Mouse (Mus musculus) limb, embryonic 10.5 days (tissue): Measurements from ENCODE around the gene Fam78a. TPM values are rescaled to one million over a fixed set of nuclear protein-coding genes. Genes with fewer than 3 reads are reported as not detected.

Experiments used
- DNase-seq: peaks from one replicate; pipeline ENCODE4 v3.0.0-alpha.2; 2017; ENCODE audit warnings: low spot score
- H3K27ac ChIP-seq: fragments of 300-500 bp; sonication (generic); 2 replicates; pipeline ENCODE4 v1.5.1; 2016; ENCODE audit warnings: mild to moderate bottlenecking
- H3K27me3 ChIP-seq: fragments of 300-500 bp; sonication (generic); 2 replicates; pipeline ENCODE4 v1.6.1; 2016; ENCODE audit warnings: low read depth, mild to moderate bottlenecking; ENCODE audit not compliant: poor library complexity, severe bottlenecking
- H3K36me3 ChIP-seq: fragments of 300-500 bp; sonication (generic); 2 replicates; pipeline ENCODE4 v1.6.1; 2016; ENCODE audit warnings: mild to moderate bottlenecking, moderate library complexity
- H3K4me1 ChIP-seq: fragments of 300-500 bp; sonication (generic); 2 replicates; pipeline ENCODE4 v1.6.1; 2016
- H3K4me3 ChIP-seq: fragments of 300-500 bp; sonication (generic); 2 replicates; pipeline ENCODE4 v1.5.1; 2016; ENCODE audit warnings: mild to moderate bottlenecking, moderate library complexity
- H3K9me3 ChIP-seq: fragments of 300-500 bp; sonication (generic); replicated peaks from 2 replicates; pipeline ENCODE4 v1.6.1; 2016; ENCODE audit warnings: mild to moderate bottlenecking
- WGBS: fragments of 180-500 bp; shearing (Covaris S2); methylation state at CpG from one replicate; pipeline ENCODE4 v1.1.7; 2016; 5-methylcytosine and 5-hydroxymethylcytosine counted together
- polyA plus RNA-seq: library from polyadenylated mRNA; unstranded; fragments of >200 nt; fragmentation: Nextera tagmentation; extraction: Ambion mirVana; gene quantifications from 2 replicates; pipeline ENCODE4 v1.2.1, GENCODE M21; 2016

Gene Fam78a
- polyA plus RNA-seq, 1 experiment from 2014 or later, result 2.0 TPM

- WGBS, result 95% methylated on average over 20 of the region's 20 CpGs
- no peak for DNase-seq
- Histone ChIP-seq H3K36me3 (no peaks in the 10 kb centered on the region), H3K27me3 (no peaks in the 10 kb centered on the region), H3K4me3 (no peak overlapping the region), H3K9me3 (no peaks in the 10 kb centered on the region), H3K4me1 (peaks cover 5% of the 10 kb centered on the region), H3K27ac (0 out of 2 replicates have a peak overlapping the region, but pooled peaks have one; percentile 3)
Observed at GRCm38 (mm10) chr2:32119802-32120750, 35.4 kb upstream of the Fam78a start.

- Histone ChIP-seq H3K4me1 (no peaks in the 10 kb centered on the region), H3K36me3 (no peaks in the 10 kb centered on the region), H3K27ac (no peak overlapping the region), H3K4me3 (no peak overlapping the region), H3K9me3 (no peaks in the 10 kb centered on the region), H3K27me3 (no peaks in the 10 kb centered on the region)
- no peak for DNase-seq
- 96% methylated on average over 4 of the region's 4 CpGs for whole genome bisulfite sequencing
Observed at GRCm38 (mm10) chr2:32115851-32116268, 31.2 kb upstream of the Fam78a start.

- Histone ChIP-seq H3K27me3 (no peaks in the 10 kb centered on the region), H3K4me3 (no peak overlapping the region), H3K36me3 (no peaks in the 10 kb centered on the region), H3K9me3 (no peaks in the 10 kb centered on the region), H3K27ac (no peak overlapping the region), H3K4me1 (no peaks in the 10 kb centered on the region)
- WGBS, result 69% methylated on average over 2 of the region's 2 CpGs
- DNase-seq, result no peak
Observed at GRCm38 (mm10) chr2:32112548-32112947, 27.9 kb upstream of the Fam78a start.

GRCm38 (mm10) chr2:32111268-32111667, 26.6 kb upstream of the Fam78a start:
- no peak overlapping the region for H3K4me3 ChIP-seq
- no peaks in the 10 kb centered on the region for H3K36me3 ChIP-seq
- no peak overlapping the region for H3K27ac ChIP-seq
- no peaks in the 10 kb centered on the region for H3K27me3 ChIP-seq
- H3K4me1 ChIP-seq, result no peaks in the 10 kb centered on the region
- H3K9me3 ChIP-seq, result no peaks in the 10 kb centered on the region
- WGBS, result 96% methylated on average over 1 of the region's 1 CpGs
- DNase-seq, result no peak

- Histone ChIP-seq H3K27ac (no peak overlapping the region), H3K4me3 (no peak overlapping the region), H3K27me3 (no peaks in the 10 kb centered on the region), H3K4me1 (no peaks in the 10 kb centered on the region), H3K36me3 (no peaks in the 10 kb centered on the region), H3K9me3 (no peaks in the 10 kb centered on the region)
- 85% methylated on average over 7 of the region's 7 CpGs for WGBS
- no peak for DNase-seq
Observed at GRCm38 (mm10) chr2:32105930-32106329, 21.3 kb upstream of the Fam78a start.

GRCm38 (mm10) chr2:32105117-32105913, 20.7 kb upstream of the Fam78a start:
- H3K4me1 ChIP-seq, result no peaks in the 10 kb centered on the region
- 89% methylated on average over 16 of the region's 16 CpGs for WGBS
- H3K27me3 ChIP-seq, result no peaks in the 10 kb centered on the region
- H3K36me3 ChIP-seq, result no peaks in the 10 kb centered on the region
- no peaks in the 10 kb centered on the region for H3K9me3 ChIP-seq
- H3K4me3 ChIP-seq, result no peak overlapping the region
- H3K27ac ChIP-seq, result no peak overlapping the region
- no peak for DNase-seq

- no peak overlapping the region for H3K4me3 ChIP-seq
- no peaks in the 10 kb centered on the region for H3K27me3 ChIP-seq
- no peak for DNase-seq
- 86% methylated on average over 7 of the region's 7 CpGs for WGBS
- no peaks in the 10 kb centered on the region for H3K36me3 ChIP-seq
- H3K27ac ChIP-seq, result no peak overlapping the region
- no peaks in the 10 kb centered on the region for H3K9me3 ChIP-seq
- H3K4me1 ChIP-seq, result no peaks in the 10 kb centered on the region
Observed at GRCm38 (mm10) chr2:32104122-32104521, 19.5 kb upstream of the Fam78a start.

GRCm38 (mm10) chr2:32103557-32103956, 18.9 kb upstream of the Fam78a start:
- DNase-seq, result no peak
- H3K4me3 ChIP-seq, result no peak overlapping the region
- no peaks in the 10 kb centered on the region for H3K9me3 ChIP-seq
- no peaks in the 10 kb centered on the region for H3K36me3 ChIP-seq
- 77% methylated on average over 7 of the region's 7 CpGs for WGBS
- no peak overlapping the region for H3K27ac ChIP-seq
- no peaks in the 10 kb centered on the region for H3K4me1 ChIP-seq
- H3K27me3 ChIP-seq, result no peaks in the 10 kb centered on the region

- no peak overlapping the region for H3K27ac ChIP-seq
- DNase-seq, result no peak
Observed at GRCm38 (mm10) chr2:32102944-32103343, 18.3 kb upstream of the Fam78a start.

GRCm38 (mm10) chr2:32096122-32096420, 11.4 kb upstream of the Fam78a start:
- Histone ChIP-seq H3K27ac (peak overlapping the region; percentile 64), H3K27me3 (no peaks in the 10 kb centered on the region), H3K36me3 (no peaks in the 10 kb centered on the region), H3K4me3 (peak overlapping the region; percentile 40), H3K9me3 (no peaks in the 10 kb centered on the region), H3K4me1 (peaks cover 11% of the 10 kb centered on the region)
- 82% methylated on average over 10 of the region's 10 CpGs for WGBS
- no peak for DNase-seq

More at GRCm38 (mm10) chr2:32102944-32103343, 18.3 kb upstream of the Fam78a start:
- 61% methylated on average over 5 of the region's 5 CpGs for WGBS
- H3K9me3 ChIP-seq, result no peaks in the 10 kb centered on the region
- H3K27me3 ChIP-seq, result no peaks in the 10 kb centered on the region
- no peaks in the 10 kb centered on the region for H3K4me1 ChIP-seq
- no peak overlapping the region for H3K4me3 ChIP-seq
- no peaks in the 10 kb centered on the region for H3K36me3 ChIP-seq

GRCm38 (mm10) chr2:32095351-32096121, 10.9 kb upstream of the Fam78a start, which contains the start of gene Plpp7:
Gene Plpp7, plus strand, starts transcription at chr2:32095528.
- peak within 1 kb of the TSS; percentile 64 for H3K27ac ChIP-seq
- no peaks in the 10 kb centered on the region for H3K9me3 ChIP-seq
- DNase-seq, result no peak
- no peaks in the 10 kb centered on the region for H3K36me3 ChIP-seq
- WGBS, result 63% methylated on average over 22 of the region's 22 CpGs
- peaks cover 11% of the 10 kb centered on the region for H3K4me1 ChIP-seq
- H3K4me3 ChIP-seq, result peak within 1 kb of the TSS; percentile 40
- H3K27me3 ChIP-seq, result no peaks in the 10 kb centered on the region; the same call in 1 of the 2 replicates

GRCm38 (mm10) chr2:32094001-32094707, 9.5 kb upstream of the Fam78a start:
- Histone ChIP-seq H3K36me3 (no peaks in the 10 kb centered on the region), H3K9me3 (no peaks in the 10 kb centered on the region), H3K4me1 (peaks cover 12% of the 10 kb centered on the region), H3K4me3 (no peak overlapping the region), H3K27me3 (peaks cover 14% of the 10 kb centered on the region; the same call in 1 of the 2 replicates), H3K27ac (no peak overlapping the region)
- WGBS, result 88% methylated on average over 7 of the region's 7 CpGs
- no peak for DNase-seq
